ENCODE assay signal across 25 mouse cellular contexts in genomic region chr7:127689626-127690280, GRCm38 (mm10). TPM values are rescaled to one million over a fixed set of nuclear protein-coding genes. Genes with fewer than 3 reads are reported as not detected.
DNase-seq lines count a peak whose midpoint lies in the region; ATAC-seq and TF ChIP-seq lines count a peak whose summit lies in the region.
"Had no signal": no experiment of that assay in that cellular context is flagged by ENCODE, and none has a peak within 500 bp of the region (broad histone marks: within the 10 kb centered on the region; RNA-seq: fewer than 3 reads in every experiment).

No protein-coding gene starts in this region.

- H3K4me3 ChIP-seq in heart, embryonic 10.5 days: no peak overlapping the region
- no peak overlapping the region for H3K4me3 ChIP-seq in heart, embryonic 16.5 days (ENCODE audit: low read length)
- H3K4me3 ChIP-seq in ES-E14 (ENCODE audit: insufficient read depth in 1 of 2, low read depth in 1 of 2, low read length in 2 of 2, poor library complexity in 1 of 2, severe bottlenecking in 1 of 2): no peak overlapping the region
- H3K4me3 ChIP-seq: forebrain, embryonic 10.5 days; hindbrain, embryonic 10.5 days had no signal

- ATAC-seq in heart, embryonic 16.5 days (replicated peaks; ENCODE audit: extremely low read depth, insufficient read depth, low FRiP score): no peak
- ATAC-seq: forebrain, embryonic 16.5 days had no signal

- peak overlapping the region; percentile 46 for H3K9ac ChIP-seq in heart, embryonic 16.5 days (ENCODE audit: low read length)
- no peak overlapping the region for H3K9ac ChIP-seq in ES-E14 (ENCODE audit: insufficient read depth, low read depth, low read length, poor library complexity, severe bottlenecking)

- in situ Hi-C loops in ES-E14 (cut with MboI; ENCODE audit: low sequenced_read_pairs in 2 of 2, unreplicated experiment in 2 of 2): no loop called here

- no peaks in the 10 kb centered on the region for H3K9me3 ChIP-seq in heart, embryonic 10.5 days
- H3K9me3 ChIP-seq in heart, embryonic 16.5 days (replicated peaks; ENCODE audit: control insufficient read depth, low read length): no peaks in the 10 kb centered on the region
- H3K9me3 ChIP-seq in ES-E14 (ENCODE audit: control insufficient read depth, insufficient read depth, low read depth, low read length): no peaks in the 10 kb centered on the region
- H3K9me3 ChIP-seq: forebrain, embryonic 10.5 days; hindbrain, embryonic 10.5 days had no signal

- peak overlapping the region; percentile 48; the same call in 1 of the 2 replicates for H3K27ac ChIP-seq in heart, embryonic 10.5 days
- peak overlapping the region; percentile 53 for H3K27ac ChIP-seq in heart, embryonic 16.5 days (ENCODE audit: low read length)
- no peak overlapping the region for H3K27ac ChIP-seq in ES-E14 (ENCODE audit: insufficient read depth, low read depth, low read length, poor library complexity, severe bottlenecking)
- H3K27ac ChIP-seq: forebrain, embryonic 10.5 days; hindbrain, embryonic 10.5 days; kidney, postnatal 0 days had no signal

- H3K4me2 ChIP-seq in heart, embryonic 16.5 days (ENCODE audit: low read depth, low read length): no peak overlapping the region

- no peaks in the 10 kb centered on the region for H3K27me3 ChIP-seq in heart, embryonic 10.5 days (ENCODE audit: insufficient read depth, poor library complexity, severe bottlenecking)
- H3K27me3 ChIP-seq in heart, embryonic 16.5 days (ENCODE audit: control insufficient read depth, insufficient read depth, low read length): no peaks in the 10 kb centered on the region

- WGBS in heart, embryonic 10.5 days: 63% methylated on average over 9 of the region's 9 CpGs
- 52% methylated on average over 9 of the region's 9 CpGs for WGBS in heart, embryonic 16.5 days

- H3K4me1 ChIP-seq in heart, embryonic 10.5 days: peaks cover 50% of the 10 kb centered on the region
- peaks cover 29% of the 10 kb centered on the region for H3K4me1 ChIP-seq in heart, embryonic 16.5 days (ENCODE audit: control insufficient read depth, insufficient read depth, low read length)
- H3K4me1 ChIP-seq in ES-E14 (ENCODE audit: control insufficient read depth in 2 of 2, insufficient read depth in 2 of 2, low read length in 2 of 2, poor library complexity in 1 of 2): peaks cover 0 to 13% of the 10 kb centered on the region in 2 experiments; a peak in 2 of 4 replicates

- no peak for DNase-seq in heart, embryonic 10.5 days (ENCODE audit: low spot score)
- DNase-seq in heart, adult 9 months (ENCODE audit: low spot score in 2 of 2): no peak
- DNase-seq in heart, adult 18-20 months: no peak
- no peak for DNase-seq in ES-E14 (ENCODE audit: low read depth, low spot score)
- peak; percentile 69 for DNase-seq in adrenal gland, postnatal 14 days
- no peak for DNase-seq in c-Kit-positive CD71-positive TER-119-positive erythroid progenitor cells, embryonic 14.5 days (ENCODE audit: low spot score)
- DNase-seq in left cerebral cortex, adult 8-10 months (ENCODE audit: low spot score in 2 of 2): no peak
- DNase-seq: cerebellum, adult 11-12 months; cerebellum, postnatal 10 days; gastrocnemius, postnatal 25 days; kidney, adult 18-20 months; lung, postnatal 4 days; midbrain, embryonic 14.5 days; thymus, postnatal 14 days had no signal

- peaks cover 1% of the 10 kb centered on the region; the same call in 1 of the 2 replicates for H3K36me3 ChIP-seq in heart, embryonic 10.5 days
- H3K36me3 ChIP-seq in heart, embryonic 16.5 days (ENCODE audit: control insufficient read depth, insufficient read depth): no peaks in the 10 kb centered on the region
- H3K36me3 ChIP-seq in ES-E14 (ENCODE audit: control insufficient read depth, insufficient read depth, low read length, poor library complexity, severe bottlenecking): no peaks in the 10 kb centered on the region

TF ChIP-seq in ES-E14, 5 proteins besides CTCF, POLR2A, EP300 and RAD21:
- TF ChIP-seq MAFK (IDR thresholded peaks at IDR 0.05; ENCODE audit: insufficient read depth, low read depth, low read length) (peak; percentile 45; the same call in 1 of the 2 replicates), ZC3H11A (IDR thresholded peaks at IDR 0.05; ENCODE audit: borderline replicate concordance, low read depth, low read length) (no peak)

RNA-seq across cellular contexts. Expression of gene Bcl7c, which starts 19.0 kb away (rescaled TPM):
- 32.3 and 59.4 TPM in 2 replicates for polyA plus RNA-seq in heart, embryonic 10.5 days (2016; fragmentation: Nextera tagmentation; extraction: Ambion mirVana)
- 36.9 and 37.5 TPM in 2 replicates for polyA plus RNA-seq in heart, embryonic 16.5 days (2015; fragmentation: Nextera tagmentation; extraction: Ambion mirVana)
- total RNA-seq in heart, adult 18-20 months (2021): 10 to 100 TPM; 34.1 to 35.4 TPM
- total RNA-seq in ES-E14 (2012; rRNA removed): 35.6 and 36.8 TPM in 2 replicates
- 64.8 and 69.2 TPM in 2 replicates for total RNA-seq in adrenal gland, postnatal 14 days (2021)
- 10 to 100 TPM; 31.4 to 49.5 (median 43.6) TPM for total RNA-seq in left cerebral cortex, adult 8-10 months (2022)

RNA-seq across cellular contexts. Expression of gene Ctf1, which starts 22.8 kb away (rescaled TPM):
- 3.4 and 6.5 TPM in 2 replicates for polyA plus RNA-seq in heart, embryonic 10.5 days (2016; fragmentation: Nextera tagmentation; extraction: Ambion mirVana)
- 6.2 and 6.6 TPM in 2 replicates for polyA plus RNA-seq in heart, embryonic 16.5 days (2015; fragmentation: Nextera tagmentation; extraction: Ambion mirVana)
- 1 to 10 TPM; 8.8 to 9.7 TPM for total RNA-seq in heart, adult 18-20 months (2021)
- 2.3 and 3.0 TPM in 2 replicates for total RNA-seq in ES-E14 (2012; rRNA removed)
- total RNA-seq in adrenal gland, postnatal 14 days (2021): 4.7 and 5.1 TPM in 2 replicates
- total RNA-seq in left cerebral cortex, adult 8-10 months (2022): 1 to 10 TPM; 3.1 to 6.9 (median 4.2) TPM

RNA-seq across cellular contexts. Expression of gene Ctf2, which starts 42.2 kb away (rescaled TPM):
- polyA plus RNA-seq in heart, embryonic 10.5 days (2016; fragmentation: Nextera tagmentation; extraction: Ambion mirVana): 0.26 TPM in 1 of 2 replicates, not detected in the other
- polyA plus RNA-seq in heart, embryonic 16.5 days (2015; fragmentation: Nextera tagmentation; extraction: Ambion mirVana): 0.11 TPM in 2 replicates
- not detected for total RNA-seq in heart, adult 18-20 months (2021)
- 0.69 and 0.71 TPM in 2 replicates for total RNA-seq in ES-E14 (2012; rRNA removed)
- not detected in 2 replicates for total RNA-seq in adrenal gland, postnatal 14 days (2021)
- not detected for total RNA-seq in left cerebral cortex, adult 8-10 months (2022)
- total RNA-seq: gastrocnemius, postnatal 25 days; layer of hippocampus, postnatal 10 days; liver, adult 2 months; megakaryocyte-erythroid progenitor cell, adult 5-6 weeks had no signal
- polyA plus RNA-seq: cortical plate, adult 2 months; kidney, postnatal 0 days; liver, adult 2 months; neural tube, embryonic 11.5 days; small intestine, adult 2 months had no signal

RNA-seq across cellular contexts. Expression of gene Fbxl19, which starts 54.6 kb away (rescaled TPM):
- polyA plus RNA-seq in heart, embryonic 10.5 days (2016; fragmentation: Nextera tagmentation; extraction: Ambion mirVana): 3.4 and 4.8 TPM in 2 replicates
- polyA plus RNA-seq in heart, embryonic 16.5 days (2015; fragmentation: Nextera tagmentation; extraction: Ambion mirVana): 1.3 and 2.1 TPM in 2 replicates
- 1 to 10 TPM; 3.3 to 4.0 TPM for total RNA-seq in heart, adult 18-20 months (2021)
- 86.9 and 93.0 TPM in 2 replicates for total RNA-seq in ES-E14 (2012; rRNA removed)
- 12.8 and 14.5 TPM in 2 replicates for total RNA-seq in adrenal gland, postnatal 14 days (2021)
- total RNA-seq in left cerebral cortex, adult 8-10 months (2022): 10 to 100 TPM; 59.3 to 68.5 (median 63.5) TPM
